Mouse (Mus musculus): ENCODE results near the gene Havcr1. TPM values are rescaled to one million over a fixed set of nuclear protein-coding genes. Genes with fewer than 3 reads are reported as not detected.

Havcr1 gene
- polyA plus RNA-seq, 1 experiment from 2014 or later = not detected

GRCm38 (mm10) chr11:46804440-46804839 is 69.6 kb downstream of the Havcr1 start:
- H3K4me1 ChIP-seq (ENCODE audit: control insufficient read depth, insufficient read depth, low read length) = no peaks in the 10 kb centered on the region
- ATAC-seq (ENCODE audit: insufficient read depth, low FRiP score) = no peak
- 73% methylated on average over 2 of the region's 2 CpGs for WGBS
- no peaks in the 10 kb centered on the region for H3K27me3 ChIP-seq (ENCODE audit: control insufficient read depth, insufficient read depth, low read length)
- no peak overlapping the region for H3K27ac ChIP-seq (ENCODE audit: low read length)
- no peak overlapping the region for H3K4me2 ChIP-seq (ENCODE audit: low read depth, low read length)
- H3K9ac ChIP-seq (ENCODE audit: low read length) = no peak overlapping the region
- no peaks in the 10 kb centered on the region for H3K36me3 ChIP-seq (ENCODE audit: control insufficient read depth, insufficient read depth, low read length)
- H3K4me3 ChIP-seq (replicated peaks; ENCODE audit: low read length) = no peak overlapping the region
- H3K9me3 ChIP-seq (replicated peaks; ENCODE audit: control insufficient read depth, low read length) = no peaks in the 10 kb centered on the region

- H3K4me3 ChIP-seq (replicated peaks; ENCODE audit: low read length) = no peak within 1 kb of the TSS
- ATAC-seq (ENCODE audit: insufficient read depth, low FRiP score) = no peak
- H3K9me3 ChIP-seq (replicated peaks; ENCODE audit: control insufficient read depth, low read length) = no peaks in the 10 kb centered on the region
- no peaks in the 10 kb centered on the region for H3K36me3 ChIP-seq (ENCODE audit: control insufficient read depth, insufficient read depth, low read length)
- no peak within 1 kb of the TSS for H3K9ac ChIP-seq (ENCODE audit: low read length)
- H3K4me2 ChIP-seq (ENCODE audit: low read depth, low read length) = no peak within 1 kb of the TSS
- WGBS = 89% methylated on average over 5 of the region's 5 CpGs
- no peak within 1 kb of the TSS for H3K27ac ChIP-seq (ENCODE audit: low read length)
- H3K27me3 ChIP-seq (ENCODE audit: control insufficient read depth, insufficient read depth, low read length) = no peaks in the 10 kb centered on the region
- H3K4me1 ChIP-seq (ENCODE audit: control insufficient read depth, insufficient read depth, low read length) = no peaks in the 10 kb centered on the region
Observed at GRCm38 (mm10) chr11:46810511-46810910, 75.6 kb downstream of the Havcr1 start, which contains the start of gene Timd4. Timd4 (plus strand) TSS chr11:46810800.

- no peak overlapping the region for H3K27ac ChIP-seq (ENCODE audit: low read length)
- H3K36me3 ChIP-seq (ENCODE audit: control insufficient read depth, insufficient read depth, low read length) = no peaks in the 10 kb centered on the region
- H3K4me2 ChIP-seq (ENCODE audit: low read depth, low read length) = no peak overlapping the region
- no peaks in the 10 kb centered on the region for H3K9me3 ChIP-seq (replicated peaks; ENCODE audit: control insufficient read depth, low read length)
- 84% methylated on average over 5 of the region's 5 CpGs for WGBS
- H3K9ac ChIP-seq (ENCODE audit: low read length) = no peak overlapping the region
- H3K4me3 ChIP-seq (replicated peaks; ENCODE audit: low read length) = no peak overlapping the region
- H3K4me1 ChIP-seq (ENCODE audit: control insufficient read depth, insufficient read depth, low read length) = no peaks in the 10 kb centered on the region
- no peak for ATAC-seq (ENCODE audit: insufficient read depth, low FRiP score)
- no peaks in the 10 kb centered on the region for H3K27me3 ChIP-seq (ENCODE audit: control insufficient read depth, insufficient read depth, low read length)
Observed at GRCm38 (mm10) chr11:46817692-46818091, 82.8 kb downstream of the Havcr1 start.

- Histone ChIP-seq H3K4me2 (ENCODE audit: low read depth, low read length) (no peak overlapping the region), H3K9ac (ENCODE audit: low read length) (no peak overlapping the region), H3K36me3 (ENCODE audit: control insufficient read depth, insufficient read depth, low read length) (no peaks in the 10 kb centered on the region), H3K27ac (ENCODE audit: low read length) (no peak overlapping the region), H3K27me3 (ENCODE audit: control insufficient read depth, insufficient read depth, low read length) (no peaks in the 10 kb centered on the region), H3K9me3 (replicated peaks; ENCODE audit: control insufficient read depth, low read length) (no peaks in the 10 kb centered on the region), H3K4me1 (ENCODE audit: control insufficient read depth, insufficient read depth, low read length) (no peaks in the 10 kb centered on the region), H3K4me3 (replicated peaks; ENCODE audit: low read length) (no peak overlapping the region)
- 40% methylated on average over 4 of the region's 4 CpGs for WGBS
- ATAC-seq (ENCODE audit: insufficient read depth, low FRiP score) = no peak
Observed at GRCm38 (mm10) chr11:46819930-46820329, 85.0 kb downstream of the Havcr1 start.

Other genes starting within 250 kb of the Havcr1 start
- not detected in 2 replicates for gene Gm12169, start 210.9 kb upstream of the Havcr1 start, polyA plus RNA-seq (2015; fragmentation: Nextera tagmentation; extraction: Ambion mirVana)
- gene BC053393, start 163.5 kb upstream of the Havcr1 start, polyA plus RNA-seq (2015; fragmentation: Nextera tagmentation; extraction: Ambion mirVana) = not detected in 2 replicates
- not detected in 2 replicates for gene Dppa1, start 105.8 kb upstream of the Havcr1 start, polyA plus RNA-seq (2015; fragmentation: Nextera tagmentation; extraction: Ambion mirVana)
- 2.1 and 3.3 TPM in 2 replicates for gene Timd2, start 28.0 kb upstream of the Havcr1 start, polyA plus RNA-seq (2015; fragmentation: Nextera tagmentation; extraction: Ambion mirVana)
- 0.47 and 0.66 TPM in 2 replicates for gene Timd4, start 75.7 kb downstream of the Havcr1 start, polyA plus RNA-seq (2015; fragmentation: Nextera tagmentation; extraction: Ambion mirVana)

Data from stomach, embryonic 16.5 days (tissue).